Mouse (Mus musculus) heart, embryonic 11.5 days (tissue): ENCODE data around the gene Col4a2. TPM values are rescaled to one million over a fixed set of nuclear protein-coding genes. Genes with fewer than 3 reads are reported as not detected.

Source experiments
- ATAC-seq: fragments of 200-750 bp; cut with Nextera tagmentation; replicated peaks from 2 replicates; pipeline ENCODE4 v1.8.0; 2017; ENCODE audit warnings: moderate library complexity; ENCODE audit not compliant: insufficient number of reproducible peaks, low FRiP score, low TSS enrichment
- H3K27ac ChIP-seq: fragments of 300-500 bp; sonication (generic); 2 replicates; pipeline ENCODE4 v1.5.1; 2014; ENCODE audit warnings: mild to moderate bottlenecking, low read depth, low read length
- H3K27me3 ChIP-seq: fragments of 300-500 bp; sonication (generic); 2 replicates; pipeline ENCODE4 v1.6.1; 2014; ENCODE audit warnings: mild to moderate bottlenecking, low read length, mixed read lengths; ENCODE audit not compliant: control insufficient read depth, insufficient read depth
- H3K36me3 ChIP-seq: fragments of 300-500 bp; sonication (generic); 2 replicates; pipeline ENCODE4 v1.6.1; 2014; ENCODE audit warnings: mild to moderate bottlenecking, low read length, moderate library complexity, mixed read lengths; ENCODE audit not compliant: control insufficient read depth, insufficient read depth
- H3K4me1 ChIP-seq: fragments of 300-500 bp; sonication (generic); 2 replicates; pipeline ENCODE4 v1.6.1; 2014; ENCODE audit warnings: low read length; ENCODE audit not compliant: control insufficient read depth, insufficient read depth
- H3K4me2 ChIP-seq: fragments of 300-500 bp; sonication (generic); 2 replicates; pipeline ENCODE4 v1.6.1; 2014; ENCODE audit warnings: mild to moderate bottlenecking, moderate library complexity
- H3K4me3 ChIP-seq: fragments of 300-500 bp; sonication (generic); 2 replicates; pipeline ENCODE4 v1.5.1; 2014; ENCODE audit warnings: low read depth, low read length
- H3K9ac ChIP-seq: fragments of 300-500 bp; sonication (generic); 2 replicates; pipeline ENCODE4 v1.6.1; 2014; ENCODE audit warnings: mild to moderate bottlenecking, low read depth, low read length, moderate library complexity
- H3K9me3 ChIP-seq: fragments of 300-500 bp; sonication (generic); replicated peaks from 2 replicates; pipeline ENCODE4 v1.6.1; 2016; ENCODE audit warnings: low read length; ENCODE audit not compliant: control insufficient read depth
- WGBS: fragments of 180-500 bp; shearing (Covaris S2); extraction: QIAGEN DNeasy Blood & Tissue Kit; methylation state at CpG from one replicate; pipeline ENCODE4 v1.1.7; 2014; ENCODE audit not compliant: insufficient replicate concordance; 5-methylcytosine and 5-hydroxymethylcytosine counted together
- polyA plus RNA-seq: library from polyadenylated mRNA; unstranded; fragments of >200 nt; fragmentation: Nextera tagmentation; extraction: Ambion mirVana; gene quantifications from 2 replicates; pipeline ENCODE4 v1.2.1, GENCODE M21; 2014

Col4a2 gene
- polyA plus RNA-seq, 1 experiment from 2014 or later, result 40.6 TPM

DNA sequence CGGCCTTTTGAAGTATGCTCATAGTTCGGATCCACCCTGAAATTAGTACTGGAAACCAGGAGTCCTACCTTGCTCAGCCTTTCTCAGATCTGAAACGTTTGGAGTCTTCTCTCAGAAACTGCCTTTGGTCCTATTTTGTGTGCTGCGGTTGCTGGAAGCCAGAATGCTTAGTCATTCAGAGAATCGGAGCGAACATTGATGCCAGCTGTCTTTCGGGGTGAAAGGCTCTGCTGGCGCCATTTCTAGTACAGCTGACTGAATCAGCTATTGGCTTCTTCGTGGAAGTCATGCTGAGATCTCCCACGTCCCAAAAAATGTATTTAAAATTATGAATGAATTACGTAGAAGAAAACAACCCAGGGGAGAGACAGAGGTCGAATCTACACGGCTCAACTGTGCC, 105.2 kb downstream of the Col4a2 start:
- Histone ChIP-seq H3K9ac (no peak overlapping the region), H3K4me3 (no peak overlapping the region), H3K4me1 (peaks cover 10% of the 10 kb centered on the region), H3K9me3 (no peaks in the 10 kb centered on the region), H3K27me3 (no peaks in the 10 kb centered on the region), H3K4me2 (no peak overlapping the region), H3K36me3 (peaks cover 5% of the 10 kb centered on the region; the same call in 1 of the 2 replicates), H3K27ac (no peak overlapping the region)
- WGBS, result 80% methylated on average over 13 of the region's 13 CpGs
- ATAC-seq, result no peak

DNA sequence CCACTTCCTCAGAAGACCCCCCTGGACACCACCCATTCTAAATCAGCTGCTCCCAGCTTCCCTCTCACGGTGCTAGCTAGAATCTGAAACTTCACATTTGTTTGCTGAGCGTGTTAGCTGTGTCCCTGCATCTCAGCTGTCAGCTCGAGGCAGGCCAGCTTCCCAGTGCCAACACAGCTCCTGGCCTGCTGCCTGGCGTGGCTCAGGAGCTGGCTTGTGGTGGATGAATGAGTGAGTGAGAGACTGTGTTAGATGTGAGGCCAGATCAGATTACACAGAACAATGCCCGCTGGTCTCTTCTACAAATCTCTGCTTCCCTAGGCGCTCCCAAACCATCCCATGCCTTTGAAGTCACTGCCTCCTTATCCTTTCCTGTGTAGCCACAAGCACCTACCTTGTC, 106.6 kb downstream of the Col4a2 start:
- H3K4me2 ChIP-seq, result no peak overlapping the region
- H3K27ac ChIP-seq, result no peak overlapping the region
- H3K27me3 ChIP-seq, result no peaks in the 10 kb centered on the region
- peaks cover 10% of the 10 kb centered on the region for H3K4me1 ChIP-seq
- no peak for ATAC-seq
- peaks cover 8% of the 10 kb centered on the region; the same call in 1 of the 2 replicates for H3K36me3 ChIP-seq
- 46% methylated on average over 6 of the region's 6 CpGs for WGBS
- no peaks in the 10 kb centered on the region for H3K9me3 ChIP-seq
- H3K9ac ChIP-seq, result no peak overlapping the region
- no peak overlapping the region for H3K4me3 ChIP-seq

DNA sequence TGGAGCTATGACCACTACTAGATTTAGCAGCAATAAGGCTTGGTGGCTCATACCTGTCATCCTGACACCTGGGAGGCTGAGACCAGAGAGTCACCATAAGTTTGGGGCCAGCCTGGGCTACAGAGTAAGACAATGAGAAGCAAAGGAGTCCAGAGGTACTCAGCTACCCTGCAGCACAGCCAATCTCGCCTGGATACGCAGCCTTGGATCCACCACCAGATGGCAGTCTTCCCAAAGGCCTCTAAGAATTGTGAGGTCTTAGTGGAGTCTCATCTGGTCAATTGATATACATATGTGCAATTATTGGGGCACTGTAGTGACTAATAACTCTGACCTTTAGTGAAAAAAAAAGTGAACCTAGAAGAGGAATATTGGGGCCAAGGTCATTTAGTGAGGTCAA, 107.0 kb downstream of the Col4a2 start:
- peaks cover 10% of the 10 kb centered on the region for H3K4me1 ChIP-seq
- 20% methylated on average over 2 of the region's 2 CpGs for WGBS
- H3K27me3 ChIP-seq, result no peaks in the 10 kb centered on the region
- H3K4me2 ChIP-seq, result no peak overlapping the region
- ATAC-seq, result no peak
- H3K9me3 ChIP-seq, result no peaks in the 10 kb centered on the region
- H3K27ac ChIP-seq, result no peak overlapping the region
- no peak overlapping the region for H3K4me3 ChIP-seq
- peaks cover 12% of the 10 kb centered on the region for H3K36me3 ChIP-seq
- no peak overlapping the region for H3K9ac ChIP-seq

DNA sequence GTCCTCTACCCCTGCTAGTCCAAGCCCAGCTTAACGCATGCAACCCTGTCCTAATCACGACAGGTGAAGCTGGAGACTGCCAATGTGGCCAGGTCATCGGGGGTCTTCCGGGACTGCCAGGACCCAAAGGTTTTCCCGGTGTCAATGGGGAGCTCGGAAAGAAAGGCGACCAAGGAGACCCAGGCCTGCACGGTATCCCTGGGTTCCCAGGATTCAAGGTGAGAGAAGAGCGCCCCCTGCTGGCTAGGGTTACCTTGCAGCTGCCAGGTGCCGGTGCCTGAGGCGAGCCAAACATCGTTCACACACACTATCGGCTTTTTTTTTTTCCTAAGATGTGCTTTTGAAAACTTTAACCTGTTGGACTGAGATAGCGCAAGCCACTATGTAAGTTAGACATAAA, 108.5 kb downstream of the Col4a2 start:
- H3K4me2 ChIP-seq, result no peak overlapping the region
- H3K9ac ChIP-seq, result no peak overlapping the region
- no peak overlapping the region for H3K4me3 ChIP-seq
- no peaks in the 10 kb centered on the region for H3K9me3 ChIP-seq
- no peaks in the 10 kb centered on the region for H3K27me3 ChIP-seq
- no peak overlapping the region for H3K27ac ChIP-seq
- H3K36me3 ChIP-seq, result peaks cover 18% of the 10 kb centered on the region
- no peak for ATAC-seq
- peaks cover 10% of the 10 kb centered on the region for H3K4me1 ChIP-seq
- 54% methylated on average over 14 of the region's 14 CpGs for WGBS

DNA sequence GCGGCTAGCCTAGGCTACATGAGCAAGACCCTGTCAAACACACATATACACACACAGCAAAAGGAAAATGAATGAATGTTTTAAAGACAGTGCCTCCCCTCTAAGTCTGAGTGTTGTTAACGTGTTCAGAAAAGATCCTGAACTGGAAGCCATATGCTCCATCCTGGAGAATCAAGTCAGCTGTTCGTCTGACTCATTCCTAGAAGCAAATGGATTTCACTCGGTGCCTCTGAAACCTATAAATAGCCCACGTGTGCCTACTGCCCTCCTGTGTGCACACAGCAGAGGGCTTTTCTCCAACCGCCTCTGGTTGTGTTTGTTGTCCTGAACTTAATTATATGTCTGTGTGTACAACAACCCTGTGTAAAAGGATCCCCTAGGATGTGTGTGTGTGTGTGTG, 109.4 kb downstream of the Col4a2 start:
- Histone ChIP-seq H3K9ac (no peak overlapping the region), H3K36me3 (peaks cover 20% of the 10 kb centered on the region)
- WGBS, result 51% methylated on average over 6 of the region's 6 CpGs

DNA sequence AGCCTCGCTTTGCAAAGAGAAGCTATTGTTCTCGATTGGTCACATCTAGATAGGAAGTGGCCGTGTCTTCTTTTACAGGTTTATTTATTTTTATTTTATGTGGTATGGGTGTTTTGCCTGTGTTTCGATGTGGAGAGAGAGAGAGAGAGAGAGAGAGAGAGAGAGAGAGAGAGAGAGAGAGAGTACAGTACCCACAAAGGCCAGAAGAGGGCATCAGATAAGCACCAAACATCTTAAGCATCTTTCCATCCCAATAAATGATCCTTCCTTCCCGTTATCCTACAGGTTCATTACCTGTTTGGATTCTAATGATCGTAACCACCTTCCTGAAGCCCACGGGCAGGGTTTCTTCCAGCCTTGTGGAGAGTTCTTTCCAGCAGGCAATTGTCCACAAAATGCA, 110.5 kb downstream of the Col4a2 start:
- no peaks in the 10 kb centered on the region for H3K9me3 ChIP-seq
- ATAC-seq, result no peak
- peaks cover 28% of the 10 kb centered on the region for H3K36me3 ChIP-seq
- peaks cover 10% of the 10 kb centered on the region for H3K4me1 ChIP-seq
- no peak overlapping the region for H3K27ac ChIP-seq
- H3K4me2 ChIP-seq, result no peak overlapping the region
- no peaks in the 10 kb centered on the region for H3K27me3 ChIP-seq
- no peak overlapping the region for H3K4me3 ChIP-seq
- 69% methylated on average over 7 of the region's 7 CpGs for WGBS
- no peak overlapping the region for H3K9ac ChIP-seq

More for the DNA sequence above, 109.4 kb downstream of the Col4a2 start:
- H3K27me3 ChIP-seq, result no peaks in the 10 kb centered on the region
- H3K9me3 ChIP-seq, result no peaks in the 10 kb centered on the region
- H3K4me2 ChIP-seq, result no peak overlapping the region
- no peak overlapping the region for H3K27ac ChIP-seq
- H3K4me3 ChIP-seq, result no peak overlapping the region
- ATAC-seq, result no peak
- peaks cover 10% of the 10 kb centered on the region for H3K4me1 ChIP-seq

DNA sequence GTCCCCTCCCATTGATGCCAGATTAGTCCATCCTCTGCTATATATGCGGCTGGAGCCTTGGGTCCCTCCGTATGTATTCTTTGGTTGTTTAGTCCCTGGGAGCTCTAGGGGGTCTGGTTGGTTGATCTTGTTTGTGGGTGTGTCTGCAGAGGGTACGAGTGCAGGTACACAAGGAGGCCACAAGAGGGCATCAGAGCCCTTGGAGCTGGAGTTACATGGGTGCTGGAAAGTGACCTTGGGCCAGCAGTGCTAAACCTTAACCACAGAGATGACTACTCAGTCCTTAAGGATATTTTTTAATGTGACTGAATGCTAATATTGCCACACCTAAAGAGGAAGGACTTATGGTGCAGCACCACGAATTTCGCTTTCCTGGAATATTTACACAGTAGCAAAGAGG, 118.1 kb downstream of the Col4a2 start:
- Histone ChIP-seq H3K9me3 (no peaks in the 10 kb centered on the region), H3K4me1 (no peaks in the 10 kb centered on the region), H3K27ac (no peak overlapping the region), H3K4me2 (no peak overlapping the region), H3K27me3 (no peaks in the 10 kb centered on the region), H3K36me3 (peaks cover 50% of the 10 kb centered on the region), H3K4me3 (no peak overlapping the region), H3K9ac (no peak overlapping the region)
- WGBS, result 66% methylated on average over 5 of the region's 5 CpGs
- ATAC-seq, result no peak

DNA sequence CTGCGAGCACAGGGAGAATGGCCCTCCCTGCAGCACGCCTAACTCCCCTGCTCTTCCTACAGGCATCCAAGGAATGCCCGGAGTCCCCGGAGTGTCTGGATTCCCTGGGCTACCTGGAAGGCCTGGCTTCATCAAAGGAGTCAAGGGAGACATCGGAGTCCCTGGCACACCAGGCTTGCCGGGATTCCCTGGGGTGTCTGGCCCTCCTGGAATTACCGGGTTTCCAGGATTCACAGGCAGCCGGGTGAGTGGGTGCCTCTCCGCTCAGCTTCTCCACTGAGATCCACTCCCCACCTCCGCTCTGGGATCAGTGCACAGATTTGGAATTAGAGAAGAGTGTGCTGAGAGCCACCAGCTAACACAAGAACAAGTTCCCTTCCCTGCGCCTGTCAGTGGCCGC, 125.3 kb downstream of the Col4a2 start:
- Histone ChIP-seq H3K4me2 (no peak overlapping the region), H3K4me3 (no peak overlapping the region), H3K36me3 (peaks cover 38% of the 10 kb centered on the region), H3K9me3 (no peaks in the 10 kb centered on the region), H3K27ac (no peak overlapping the region), H3K27me3 (no peaks in the 10 kb centered on the region), H3K9ac (no peak overlapping the region), H3K4me1 (peaks cover 5% of the 10 kb centered on the region; the same call in 1 of the 2 replicates)
- no peak for ATAC-seq
- 40% methylated on average over 12 of the region's 12 CpGs for WGBS

DNA sequence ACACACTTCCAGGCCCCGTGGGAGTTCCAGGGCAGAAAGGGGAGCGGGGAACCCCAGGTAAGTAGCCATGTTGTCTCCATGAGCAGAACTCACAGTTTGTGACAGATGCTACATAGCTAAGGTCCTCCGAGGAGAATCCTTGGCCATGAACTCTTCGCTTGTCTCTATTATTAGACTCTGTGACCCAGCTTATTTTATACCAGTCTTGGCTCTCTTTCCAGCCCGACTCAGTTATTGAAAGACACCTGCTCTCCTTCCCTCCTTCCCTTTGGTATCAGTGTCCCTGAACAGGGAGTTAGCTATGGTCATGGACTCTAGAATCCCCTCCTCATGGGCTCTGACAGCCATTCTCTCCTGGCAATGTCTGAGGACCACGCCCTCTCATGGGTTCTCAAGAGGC, 128.7 kb downstream of the Col4a2 start:
- Histone ChIP-seq H3K36me3 (peaks cover 28% of the 10 kb centered on the region), H3K4me1 (peaks cover 5% of the 10 kb centered on the region; the same call in 1 of the 2 replicates), H3K27ac (no peak overlapping the region), H3K27me3 (no peaks in the 10 kb centered on the region), H3K9me3 (no peaks in the 10 kb centered on the region), H3K4me2 (no peak overlapping the region), H3K9ac (no peak overlapping the region), H3K4me3 (no peak overlapping the region)
- 89% methylated on average over 6 of the region's 6 CpGs for WGBS
- no peak for ATAC-seq
